Mouse (Mus musculus) spleen, adult 18-20 months (tissue): Measurements from ENCODE around the gene Rbl2.

Experiments used
- DNase-seq, 2 experiments: peaks; one replicate each; pipeline ENCODE4 v3.0.0; 2022; ENCODE audit warnings: mixed read lengths in 2 of 2

Gene Rbl2

GRCm38 (mm10) chr8:91069834-91070233, at the start of gene Rbl2:
Rbl2 (plus strand) TSS chr8:91070057.
- DNase-seq, result peak; percentile 89 to 94

- no peak for DNase-seq
Measured at GRCm38 (mm10) chr8:91034417-91034816, 35.4 kb upstream of the Rbl2 start.

- no peak for DNase-seq
Measured at GRCm38 (mm10) chr8:91036905-91037304, 33.0 kb upstream of the Rbl2 start.

DNA sequence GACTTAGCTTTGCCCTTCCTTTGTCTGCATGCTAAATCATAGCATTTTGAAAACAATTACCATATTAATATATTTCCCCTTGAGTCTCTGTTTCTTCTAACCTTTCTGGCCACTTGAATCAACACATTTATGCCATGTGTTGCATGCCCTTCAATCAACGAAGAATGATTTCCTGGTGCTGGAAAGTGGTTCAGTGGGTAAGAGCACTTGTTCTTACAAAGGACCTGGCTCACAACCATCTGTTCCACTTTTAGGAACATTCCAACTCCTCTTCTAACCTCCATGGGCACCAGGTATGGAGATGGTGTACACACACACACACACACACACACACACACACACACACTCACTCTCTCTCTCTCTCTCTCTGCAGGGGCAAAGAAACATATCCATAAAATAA, 31.2 kb upstream of the Rbl2 start:
- DNase-seq, result no peak

DNA sequence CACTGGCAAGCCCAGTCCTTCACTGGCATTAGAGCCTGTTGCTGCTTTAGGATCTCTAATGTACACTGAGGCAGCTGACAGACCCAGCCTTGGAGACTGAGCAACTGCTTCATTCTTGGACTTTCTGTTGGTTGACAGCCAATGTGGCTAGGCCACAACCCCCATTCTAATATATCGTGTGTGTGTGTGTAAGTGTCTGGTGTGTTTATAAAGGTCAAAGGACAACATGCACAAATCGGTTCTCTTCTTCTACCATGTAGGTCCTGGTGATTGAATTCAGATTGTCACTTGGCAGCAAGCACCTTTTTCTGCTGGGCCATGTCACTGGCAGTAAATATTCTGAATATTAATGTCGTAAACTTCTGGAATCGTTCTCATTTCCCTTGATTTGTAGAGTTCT, 23.5 kb upstream of the Rbl2 start:
- DNase-seq, result no peak

DNA sequence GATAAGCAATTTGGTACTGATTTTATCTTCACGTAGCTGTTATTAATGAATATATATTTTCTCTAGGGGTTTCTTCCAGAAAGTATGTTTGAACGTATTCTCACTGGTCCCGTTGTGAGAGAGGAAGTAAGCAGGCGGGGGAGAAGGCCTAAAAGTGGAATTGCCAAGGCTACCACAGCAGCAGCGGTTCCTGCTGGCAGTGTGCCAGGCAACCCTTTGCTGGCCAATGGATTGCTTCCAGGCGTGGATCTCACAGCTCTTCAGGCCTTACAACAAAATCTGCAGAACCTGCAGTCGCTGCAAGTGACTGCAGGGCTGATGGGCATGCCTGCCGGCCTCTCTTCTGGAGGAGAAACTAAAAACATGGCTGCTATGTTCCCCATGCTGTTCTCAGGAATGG, 18.8 kb upstream of the Rbl2 start:
- DNase-seq, result peak; percentile 15 to 39

DNA sequence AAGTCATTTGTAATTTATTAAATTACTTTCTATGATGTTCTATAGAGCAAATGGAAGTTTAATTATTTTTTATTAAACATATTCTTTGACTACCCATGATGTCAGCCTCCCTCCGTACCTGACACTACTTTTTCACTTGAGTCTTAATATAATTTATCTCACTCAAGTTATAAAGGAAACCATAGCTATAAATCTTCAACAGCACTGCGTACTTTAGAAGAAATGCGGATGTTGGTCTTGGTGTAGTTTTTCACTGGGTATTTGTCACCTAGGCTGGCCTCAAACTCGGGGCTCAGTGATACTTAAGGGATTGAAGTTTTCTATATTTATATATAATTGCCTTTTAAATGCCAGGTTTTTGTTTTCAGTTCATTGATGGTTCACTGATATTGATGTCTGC, 15.4 kb upstream of the Rbl2 start:
- DNase-seq, result no peak

DNA sequence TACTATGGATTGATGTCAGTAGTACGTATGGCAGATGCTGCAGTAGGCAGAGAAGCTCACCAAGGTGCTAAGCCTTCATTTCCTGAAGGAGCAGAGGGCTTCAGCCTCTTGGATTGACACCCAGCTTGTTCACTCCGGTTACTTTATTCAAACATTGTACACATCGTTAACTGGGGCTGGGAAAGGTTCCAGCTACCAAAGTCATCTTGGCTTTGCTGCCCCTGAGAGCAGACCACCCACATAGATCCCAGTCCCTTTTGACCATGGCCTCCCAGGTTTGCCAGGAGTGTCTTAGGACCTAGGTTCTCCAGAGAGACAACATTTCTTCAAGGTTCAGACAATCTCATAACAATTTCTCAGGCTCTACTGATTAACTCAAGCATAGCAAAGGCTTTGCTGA, 13.0 kb upstream of the Rbl2 start:
- no peak for DNase-seq

GRCm38 (mm10) chr8:91059086-91059578, 10.7 kb upstream of the Rbl2 start:
- no peak for DNase-seq

GRCm38 (mm10) chr8:91059884-91060510, 9.9 kb upstream of the Rbl2 start:
- DNase-seq, result no peak

DNA sequence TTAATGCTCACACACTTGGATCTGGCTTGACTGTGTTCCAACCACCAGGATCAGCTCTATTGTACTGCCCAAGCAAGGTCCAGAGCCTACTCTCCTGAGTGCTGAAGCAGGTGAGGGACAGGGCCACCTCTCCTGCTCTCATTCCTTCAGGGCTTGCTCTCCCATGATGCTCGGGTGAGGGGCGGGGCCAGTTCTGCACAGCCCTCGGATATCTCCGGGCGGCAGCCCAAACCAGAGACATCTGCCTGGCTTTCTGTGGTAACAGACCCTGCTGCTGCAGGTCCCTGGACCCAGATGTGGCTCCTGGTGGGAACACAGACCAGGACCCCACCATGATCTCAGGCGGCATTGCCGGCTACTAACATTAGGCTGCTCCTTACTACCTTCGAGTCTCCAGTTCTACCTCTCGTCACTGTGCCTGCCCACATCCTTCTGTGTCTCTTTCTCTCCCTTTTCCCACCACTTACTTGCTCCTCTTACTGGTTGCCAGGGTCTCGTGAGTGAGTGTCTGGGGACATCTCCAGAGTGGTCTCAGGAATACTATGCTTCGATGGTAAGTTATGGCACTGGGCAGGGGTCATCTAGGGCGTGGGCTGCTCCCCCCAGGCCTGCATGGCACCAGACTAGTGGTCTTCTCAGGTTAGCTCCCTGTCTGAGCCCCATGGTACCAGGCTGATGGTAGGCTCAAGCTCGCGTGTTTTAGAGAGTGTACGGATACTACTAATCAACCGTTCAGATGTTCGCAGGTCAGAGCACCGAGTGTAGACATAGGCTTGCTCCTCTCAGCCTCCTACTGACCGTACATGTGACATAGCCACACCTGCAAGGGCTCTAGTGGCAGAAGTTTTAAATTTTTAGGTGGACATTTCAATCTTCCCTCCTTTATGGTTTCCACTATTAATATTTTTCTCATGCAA, 9.0 kb upstream of the Rbl2 start:
- no peak for DNase-seq

- no peak for DNase-seq
Measured at GRCm38 (mm10) chr8:91065179-91065578, 4.7 kb upstream of the Rbl2 start.

- peak in 1 of 2 experiments; percentile 33 for DNase-seq
Measured at GRCm38 (mm10) chr8:91069407-91069806, 450 bp upstream of the Rbl2 start.

- DNase-seq, result peak; percentile 57 to 65
Measured at GRCm38 (mm10) chr8:91070275-91070859, 510 bp downstream of the Rbl2 start.

- DNase-seq, result no peak
Measured at GRCm38 (mm10) chr8:91077077-91077867, 7.4 kb downstream of the Rbl2 start.

- no peak for DNase-seq
Measured at GRCm38 (mm10) chr8:91079678-91080077, 9.8 kb downstream of the Rbl2 start.

- peak in 1 of 2 experiments; percentile 20 for DNase-seq
Measured at GRCm38 (mm10) chr8:91081911-91082310, 12.1 kb downstream of the Rbl2 start.

GRCm38 (mm10) chr8:91082428-91082827, 12.6 kb downstream of the Rbl2 start:
- peak in 1 of 2 experiments; percentile 17 for DNase-seq

- no peak for DNase-seq
Measured at GRCm38 (mm10) chr8:91088452-91088851, 18.6 kb downstream of the Rbl2 start.

GRCm38 (mm10) chr8:91089601-91090000, 19.7 kb downstream of the Rbl2 start:
- no peak for DNase-seq

DNA sequence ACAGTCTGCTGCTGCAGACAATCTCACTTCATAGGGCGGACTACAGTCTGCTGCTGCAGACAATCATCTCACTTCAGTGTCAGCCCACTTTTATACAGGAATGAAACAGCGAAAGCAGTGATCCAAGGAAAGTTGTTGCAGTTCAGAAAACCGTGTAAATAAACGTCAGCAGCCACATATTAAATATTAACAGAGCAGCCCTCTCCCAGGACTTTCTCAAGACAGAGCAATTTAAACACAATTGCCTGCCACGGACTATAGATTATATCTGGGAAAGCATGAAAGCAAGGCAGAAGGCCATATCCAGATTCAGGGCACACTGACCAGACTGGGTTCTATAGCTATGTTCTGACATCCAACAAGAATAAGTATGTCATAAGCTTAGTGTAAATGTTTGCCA, 24.3 kb downstream of the Rbl2 start:
- no peak for DNase-seq

GRCm38 (mm10) chr8:91098106-91098505, 28.2 kb downstream of the Rbl2 start:
- no peak for DNase-seq

DNA sequence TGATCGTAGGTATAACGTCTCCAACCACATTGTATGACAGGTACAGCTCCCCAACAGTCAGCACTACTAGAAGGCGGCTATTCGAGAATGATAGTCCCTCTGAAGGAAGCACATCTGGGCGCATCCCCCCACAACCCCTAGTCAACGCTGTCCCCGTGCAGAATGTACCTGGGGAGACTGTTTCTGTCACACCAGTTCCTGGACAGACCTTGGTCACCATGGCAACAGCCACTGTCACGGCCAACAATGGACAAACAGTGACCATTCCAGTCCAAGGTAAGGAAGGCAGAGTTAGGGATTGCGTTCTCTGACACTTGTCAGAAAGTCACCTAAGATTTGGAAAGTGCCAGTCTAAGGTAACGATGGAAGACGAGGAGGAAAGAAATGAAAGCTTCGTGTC, 36.4 kb downstream of the Rbl2 start:
- DNase-seq, result no peak
